Mouse (Mus musculus): ENCODE results near the gene Muc15.

DNA sequence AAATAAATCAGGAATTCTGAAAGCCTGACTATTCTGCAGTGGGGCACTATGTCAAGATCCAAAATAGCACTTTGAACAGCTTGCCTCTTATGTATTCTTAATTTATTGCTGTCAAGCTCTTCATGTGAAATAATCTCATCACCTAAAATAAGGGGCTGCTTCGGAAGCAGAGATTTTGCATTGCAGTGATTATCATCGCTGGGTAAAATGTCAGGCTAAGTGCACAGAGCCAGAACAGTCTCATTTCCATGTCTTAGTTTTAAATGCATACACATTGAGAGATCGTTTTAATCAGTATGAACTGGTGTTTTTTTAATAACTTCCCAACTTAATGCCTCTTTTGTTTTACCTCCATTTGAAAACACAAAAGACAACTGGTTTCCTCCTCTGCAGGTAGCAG lies 66.3 kb downstream of the Muc15 start:
- no peak for TF ChIP-seq UBTF (IDR thresholded peaks at IDR 0.05; ENCODE audit: borderline replicate concordance, insufficient read depth, low read depth, low read length)
- no peak for TF ChIP-seq TAL1 (IDR thresholded peaks at IDR 0.05; ENCODE audit: low read length)
- TF ChIP-seq USF1 (IDR thresholded peaks at IDR 0.05; ENCODE audit: low read depth, low read length): no peak
- TF ChIP-seq CTCF (IDR thresholded peaks at IDR 0.05 in 2 of 3, conservative IDR thresholded peaks at IDR 0.05 in 1 of 3; ENCODE audit: control insufficient read depth in 1 of 3, insufficient read depth in 1 of 3, low read depth in 2 of 3, low read length in 3 of 3, poor library complexity in 1 of 3, severe bottlenecking in 1 of 3): no peak
- TF ChIP-seq BHLHE40 (IDR thresholded peaks at IDR 0.05; ENCODE audit: borderline replicate concordance, low read depth, low read length): no peak
- no peak for TF ChIP-seq ELF1 (IDR thresholded peaks at IDR 0.05; ENCODE audit: low read depth, low read length)
- TF ChIP-seq RAD21 (IDR thresholded peaks at IDR 0.05; ENCODE audit: low read depth, low read length): no peak
- TF ChIP-seq POLR2A (IDR thresholded peaks at IDR 0.05; ENCODE audit: control insufficient read depth in 1 of 2, insufficient read depth in 1 of 2, low read depth in 1 of 2, low read length in 2 of 2, poor library complexity in 1 of 2): no peak
- TF ChIP-seq NELFE (IDR thresholded peaks at IDR 0.05; ENCODE audit: low read depth, low read length): no peak
- no peak for TF ChIP-seq MAX (IDR thresholded peaks at IDR 0.05; ENCODE audit: low read length)
